Mouse (Mus musculus) erythroblast, embryonic 14.5 days (primary cell): ENCODE results near the gene Acot4.

Experiments used
- GATA1 ChIP-seq: IDR thresholded peaks from 2 replicates; pipeline ENCODE4 v1.6.1; 2012; ENCODE audit warnings: low read length, inconsistent platforms, mixed read lengths
- TAL1 ChIP-seq: IDR thresholded peaks from 3 replicates; pipeline ENCODE4 v1.6.1; 2012; ENCODE audit warnings: low read length, inconsistent platforms, mixed read lengths

DNA sequence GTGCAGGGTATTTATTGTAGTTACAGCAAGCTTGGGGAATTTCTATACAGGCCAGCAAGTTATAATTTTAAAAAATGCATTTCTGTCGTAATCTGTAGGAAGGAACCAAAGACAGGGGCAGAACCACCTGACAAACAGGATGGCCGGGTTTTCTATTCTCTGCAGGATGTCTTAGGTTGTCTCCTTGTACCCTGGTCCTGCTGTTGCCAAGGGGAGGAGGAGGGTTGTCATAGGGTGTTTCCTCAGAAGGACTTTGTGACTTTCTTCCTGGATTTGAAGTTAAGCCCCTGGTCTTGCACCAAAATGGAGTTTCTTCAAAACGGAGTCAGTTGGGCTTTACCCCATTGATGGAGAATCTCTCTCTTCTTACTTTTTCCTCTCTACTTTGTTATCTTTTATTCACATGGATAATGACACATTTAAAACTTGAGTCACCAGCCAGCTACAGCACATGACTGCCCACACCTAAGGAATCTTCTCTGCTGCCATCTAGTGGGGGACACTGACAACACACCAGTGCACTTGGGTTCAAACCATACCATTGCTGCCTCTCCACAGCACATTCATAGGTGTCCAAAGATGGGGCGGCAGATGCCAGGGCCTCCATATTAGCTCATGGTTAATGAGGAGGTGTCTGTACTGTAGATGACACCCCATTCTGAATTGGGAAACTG lies 7.4 kb upstream of the Acot4 start:
- TF ChIP-seq TAL1 (no peak), GATA1 (no peak)
